Mouse (Mus musculus) erythroblast, embryonic 14.5 days (primary cell): Measurements from ENCODE around the gene Nup54.

Experiments used
- GATA1 ChIP-seq: IDR thresholded peaks from 2 replicates; pipeline ENCODE4 v1.6.1; 2012; ENCODE audit warnings: low read length, inconsistent platforms, mixed read lengths
- TAL1 ChIP-seq: IDR thresholded peaks from 3 replicates; pipeline ENCODE4 v1.6.1; 2012; ENCODE audit warnings: low read length, inconsistent platforms, mixed read lengths

GRCm38 (mm10) chr5:92369151-92369994, 65.6 kb downstream of the Nup54 start:
- TF ChIP-seq GATA1 (no peak), TAL1 (no peak)
